Mouse (Mus musculus) cerebellum, postnatal 25 days (tissue): Measurements from ENCODE around the gene Aicda.
"Not testable (repeated sequence)": the region's sequence is repeated elsewhere in the genome, so short reads cannot be mapped to it uniquely, and the experiment has no call there.

Experiments used
- DNase-seq, 2 experiments: peaks; one replicate each; pipeline ENCODE4 v3.0.0; 2021; ENCODE audit warnings: mixed read lengths in 2 of 2

Aicda gene

GRCm38 (mm10) chr6:122553606-122554005 lies at the start of gene Aicda:
Gene Aicda, plus strand, starts transcription at chr6:122553801.
- no peak for DNase-seq

- no peak for DNase-seq
Measured at GRCm38 (mm10) chr6:122505041-122505440, 48.6 kb upstream of the Aicda start.

GRCm38 (mm10) chr6:122505545-122505944 lies 48.1 kb upstream of the Aicda start, which contains the start of gene Mfap5:
Gene Mfap5, plus strand, starts transcription at chr6:122505845.
- DNase-seq = no peak

GRCm38 (mm10) chr6:122508494-122508893 lies 45.1 kb upstream of the Aicda start:
- DNase-seq = no peak

GRCm38 (mm10) chr6:122512914-122513878 lies 40.4 kb upstream of the Aicda start:
- DNase-seq = no peak

- DNase-seq = no peak
Measured at GRCm38 (mm10) chr6:122514312-122514711, 39.3 kb upstream of the Aicda start.

GRCm38 (mm10) chr6:122515762-122516161 lies 37.8 kb upstream of the Aicda start:
- not testable (repeated sequence) for DNase-seq

GRCm38 (mm10) chr6:122517668-122518067 lies 35.9 kb upstream of the Aicda start:
- DNase-seq = no peak

- no peak for DNase-seq
Measured at GRCm38 (mm10) chr6:122519384-122519783, 34.2 kb upstream of the Aicda start.

GRCm38 (mm10) chr6:122522595-122522994 lies 31.0 kb upstream of the Aicda start:
- DNase-seq = no peak

GRCm38 (mm10) chr6:122523289-122523688 lies 30.3 kb upstream of the Aicda start:
- DNase-seq = no peak

- DNase-seq = no peak
Measured at GRCm38 (mm10) chr6:122527596-122527995, 26.0 kb upstream of the Aicda start.

- DNase-seq = no peak
Measured at GRCm38 (mm10) chr6:122528136-122528535, 25.5 kb upstream of the Aicda start.

GRCm38 (mm10) chr6:122531466-122532174 lies 22.0 kb upstream of the Aicda start:
- no peak for DNase-seq

- DNase-seq = no peak
Measured at GRCm38 (mm10) chr6:122532883-122533302, 20.7 kb upstream of the Aicda start.

- no peak for DNase-seq
Measured at GRCm38 (mm10) chr6:122534032-122534431, 19.6 kb upstream of the Aicda start.

GRCm38 (mm10) chr6:122539564-122539963 lies 14.0 kb upstream of the Aicda start:
- DNase-seq = no peak

- not testable (repeated sequence) for DNase-seq
Measured at GRCm38 (mm10) chr6:122542459-122542858, 11.1 kb upstream of the Aicda start.

GRCm38 (mm10) chr6:122543574-122543973 lies 10.0 kb upstream of the Aicda start:
- DNase-seq = no peak

GRCm38 (mm10) chr6:122544672-122545071 lies 8.9 kb upstream of the Aicda start:
- no peak for DNase-seq

GRCm38 (mm10) chr6:122545289-122545882 lies 8.2 kb upstream of the Aicda start:
- DNase-seq = no peak

- DNase-seq = no peak
Measured at GRCm38 (mm10) chr6:122545948-122546347, 7.7 kb upstream of the Aicda start.

- no peak for DNase-seq
Measured at GRCm38 (mm10) chr6:122554102-122554501, 501 bp downstream of the Aicda start.
